Mouse (Mus musculus): ENCODE data around the gene Ipcef1. TPM values are rescaled to one million over a fixed set of nuclear protein-coding genes. Genes with fewer than 3 reads are reported as not detected.
A peak's percentile ranks its signal among the peaks of the same experiment; 100 is the strongest.

The Ipcef1 gene
- polyA plus RNA-seq, 1 experiment from 2014 or later: 0.51 TPM

DNA sequence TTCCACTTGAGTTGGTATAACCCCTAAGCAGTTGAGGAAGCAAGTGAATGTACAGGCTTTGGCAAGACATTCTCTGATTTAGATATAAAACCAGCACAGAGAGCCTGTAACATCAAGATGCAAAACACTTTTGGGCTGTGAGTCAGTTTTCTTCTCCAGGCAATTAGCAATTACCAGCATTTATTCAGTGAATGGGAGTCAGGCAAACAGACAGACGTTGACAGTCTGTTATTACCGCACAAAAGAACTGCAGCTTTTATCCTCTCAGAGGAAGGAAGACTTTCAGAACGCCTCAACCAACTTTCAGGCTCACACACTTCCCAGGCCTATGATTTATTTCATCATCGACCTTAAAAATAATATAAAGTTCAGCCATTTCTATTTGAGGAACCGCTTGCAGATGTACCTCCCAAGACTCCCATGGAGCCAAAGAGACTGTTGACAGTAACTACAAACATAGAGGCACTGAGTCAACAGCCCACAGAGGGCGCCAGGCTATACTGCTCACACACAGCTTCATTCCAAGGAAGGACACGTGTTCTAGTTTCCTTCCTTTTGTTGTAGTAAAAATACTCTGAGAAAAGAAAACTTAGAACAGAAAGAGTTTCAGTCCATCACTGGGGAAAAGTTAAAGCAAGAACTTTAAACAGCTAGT lies 180.7 kb downstream of the Ipcef1 start:
- Histone ChIP-seq H3K9ac (no peak overlapping the region), H3K9me3 (no peaks in the 10 kb centered on the region), H3K27ac (no peak overlapping the region), H3K4me2 (no peak overlapping the region), H3K36me3 (no peaks in the 10 kb centered on the region), H3K4me1 (no peaks in the 10 kb centered on the region), H3K4me3 (replicated peaks) (no peak overlapping the region), H3K27me3 (replicated peaks) (no peaks in the 10 kb centered on the region)
- 79% methylated on average over 7 of the region's 7 CpGs for WGBS
- no peak for ATAC-seq (ENCODE audit: insufficient read depth, low FRiP score, low read depth)

DNA sequence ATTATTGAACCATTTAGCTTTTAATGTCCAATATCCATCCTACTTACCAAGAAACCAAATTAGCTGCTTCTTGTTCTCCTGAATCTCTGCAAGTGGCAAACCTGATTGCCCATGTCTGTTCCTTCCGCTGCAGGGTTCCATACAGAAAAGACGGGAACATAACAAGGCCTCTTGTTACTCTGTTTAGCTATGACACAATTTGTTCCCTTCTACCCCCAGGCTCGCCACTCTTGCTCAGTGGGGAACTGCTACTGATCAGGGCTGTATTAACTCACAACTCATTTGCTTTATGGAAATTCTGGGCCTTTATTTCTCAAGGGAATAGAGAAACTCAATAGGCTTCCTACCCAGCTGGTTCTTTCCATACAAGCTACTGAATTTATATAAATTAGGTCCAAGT lies 196.5 kb downstream of the Ipcef1 start:
- ATAC-seq (ENCODE audit: insufficient read depth, low FRiP score, low read depth): no peak
- no peak overlapping the region for H3K4me2 ChIP-seq
- no peak overlapping the region for H3K27ac ChIP-seq
- 77% methylated on average over 3 of the region's 3 CpGs for WGBS
- H3K27me3 ChIP-seq (replicated peaks): no peaks in the 10 kb centered on the region
- H3K9me3 ChIP-seq: no peaks in the 10 kb centered on the region
- no peak overlapping the region for H3K4me3 ChIP-seq (replicated peaks)
- no peaks in the 10 kb centered on the region for H3K36me3 ChIP-seq
- no peak overlapping the region for H3K9ac ChIP-seq
- H3K4me1 ChIP-seq: no peaks in the 10 kb centered on the region

- no peak overlapping the region for H3K4me2 ChIP-seq
- H3K9me3 ChIP-seq: no peaks in the 10 kb centered on the region
- H3K9ac ChIP-seq: no peak overlapping the region
- no peaks in the 10 kb centered on the region for H3K4me1 ChIP-seq
- WGBS: 59% methylated on average over 2 of the region's 2 CpGs
- no peaks in the 10 kb centered on the region for H3K36me3 ChIP-seq
- H3K27ac ChIP-seq: no peak overlapping the region
- H3K27me3 ChIP-seq (replicated peaks): no peaks in the 10 kb centered on the region
- ATAC-seq (ENCODE audit: insufficient read depth, low FRiP score, low read depth): no peak
- no peak overlapping the region for H3K4me3 ChIP-seq (replicated peaks)
Measured at GRCm38 (mm10) chr10:6848834-6849233, 203.4 kb downstream of the Ipcef1 start.

- Histone ChIP-seq H3K4me3 (replicated peaks) (no peak overlapping the region), H3K27ac (no peak overlapping the region), H3K4me2 (no peak overlapping the region), H3K27me3 (replicated peaks) (no peaks in the 10 kb centered on the region), H3K9me3 (no peaks in the 10 kb centered on the region), H3K4me1 (no peaks in the 10 kb centered on the region), H3K36me3 (no peaks in the 10 kb centered on the region), H3K9ac (no peak overlapping the region)
- 56% methylated on average over 7 of the region's 7 CpGs for WGBS
- peak; percentile 58; the same call in 1 of the 2 replicates for ATAC-seq (ENCODE audit: insufficient read depth, low FRiP score, low read depth)
Measured at GRCm38 (mm10) chr10:6848162-6848754, 204.0 kb downstream of the Ipcef1 start.

DNA sequence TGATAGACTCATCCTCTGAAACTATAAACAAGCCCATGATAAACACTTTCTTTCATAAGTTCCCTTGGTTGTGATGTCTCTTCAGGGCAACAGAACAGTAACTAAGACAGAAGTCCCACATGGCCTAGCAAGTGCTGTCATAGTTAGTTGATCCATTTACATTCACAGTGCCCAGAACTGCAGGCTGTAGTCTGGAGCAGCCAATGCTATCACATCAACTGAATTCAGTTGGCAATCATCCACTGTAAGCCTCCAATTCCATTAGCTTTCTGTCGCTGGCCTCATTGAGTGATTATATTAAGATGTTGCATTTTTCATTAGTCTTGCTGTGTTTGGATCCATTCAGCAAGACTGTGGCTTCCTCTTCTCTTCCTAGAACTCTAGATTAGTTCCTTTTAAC lies 206.0 kb downstream of the Ipcef1 start:
- H3K4me2 ChIP-seq: no peak overlapping the region
- no peaks in the 10 kb centered on the region for H3K36me3 ChIP-seq
- no peak overlapping the region for H3K4me3 ChIP-seq (replicated peaks)
- ATAC-seq (ENCODE audit: insufficient read depth, low FRiP score, low read depth): no peak
- 61% methylated on average over 1 of the region's 1 CpGs for WGBS
- no peak overlapping the region for H3K9ac ChIP-seq
- H3K27ac ChIP-seq: no peak overlapping the region
- no peaks in the 10 kb centered on the region for H3K27me3 ChIP-seq (replicated peaks)
- no peaks in the 10 kb centered on the region for H3K9me3 ChIP-seq
- H3K4me1 ChIP-seq: no peaks in the 10 kb centered on the region

DNA sequence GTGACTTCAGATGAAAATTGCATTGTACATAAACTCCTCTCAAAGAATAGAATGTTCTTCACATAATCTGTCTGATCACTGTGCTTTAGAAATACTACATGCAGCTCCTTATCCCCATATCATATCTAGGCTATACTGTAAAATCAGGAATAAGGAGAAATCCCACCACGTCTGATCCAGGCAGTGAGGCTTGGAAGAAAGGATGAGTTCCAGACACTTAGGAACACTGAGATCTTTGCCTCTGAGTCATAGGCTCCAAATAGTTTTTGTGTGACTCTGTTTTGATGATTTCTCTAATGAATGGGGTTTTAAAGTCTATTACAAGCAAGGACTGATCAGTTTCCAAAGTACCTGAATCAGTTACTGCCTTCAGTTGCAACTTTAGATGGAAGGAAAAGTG lies 210.1 kb downstream of the Ipcef1 start:
- 63% methylated on average over 1 of the region's 1 CpGs for WGBS
- Histone ChIP-seq H3K36me3 (no peaks in the 10 kb centered on the region), H3K9ac (no peak overlapping the region), H3K9me3 (no peaks in the 10 kb centered on the region), H3K27ac (no peak overlapping the region), H3K4me3 (replicated peaks) (no peak overlapping the region), H3K27me3 (replicated peaks) (no peaks in the 10 kb centered on the region), H3K4me1 (no peaks in the 10 kb centered on the region), H3K4me2 (no peak overlapping the region)
- ATAC-seq (ENCODE audit: insufficient read depth, low FRiP score, low read depth): no peak

Other genes with a start within 250 kb of the Ipcef1 start
- gene Cnksr3, start 159.8 kb upstream of the Ipcef1 start, polyA plus RNA-seq (2015; fragmentation: Nextera tagmentation; extraction: Ambion mirVana): 14.6 and 18.3 TPM in 2 replicates

All from stomach, embryonic 15.5 days (tissue).